Mouse (Mus musculus) kidney, adult 11 months (tissue): ENCODE data around the gene Dhx16.

Experiments used
- DNase-seq: peaks from one replicate; pipeline ENCODE4 v3.0.0; 2022

Dhx16 gene

DNA sequence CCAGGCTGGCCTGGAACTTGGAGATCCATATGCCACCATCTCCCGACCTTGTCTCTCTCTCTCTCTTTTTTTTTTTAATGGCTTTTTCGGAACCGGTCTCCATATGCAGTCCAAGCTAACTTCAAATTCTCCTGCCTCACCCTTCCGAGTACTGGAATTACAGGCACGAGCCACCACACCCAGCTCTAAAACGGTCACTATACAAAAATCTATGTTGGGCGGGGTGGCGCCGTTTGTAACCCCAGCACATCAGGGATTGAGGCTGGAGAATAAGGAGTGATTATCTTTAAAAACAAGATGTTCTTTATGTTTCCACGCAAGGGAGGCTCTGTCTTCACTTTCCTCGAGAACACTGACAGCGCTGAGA lies 18.8 kb upstream of the Dhx16 start:
- DNase-seq, result no peak

DNA sequence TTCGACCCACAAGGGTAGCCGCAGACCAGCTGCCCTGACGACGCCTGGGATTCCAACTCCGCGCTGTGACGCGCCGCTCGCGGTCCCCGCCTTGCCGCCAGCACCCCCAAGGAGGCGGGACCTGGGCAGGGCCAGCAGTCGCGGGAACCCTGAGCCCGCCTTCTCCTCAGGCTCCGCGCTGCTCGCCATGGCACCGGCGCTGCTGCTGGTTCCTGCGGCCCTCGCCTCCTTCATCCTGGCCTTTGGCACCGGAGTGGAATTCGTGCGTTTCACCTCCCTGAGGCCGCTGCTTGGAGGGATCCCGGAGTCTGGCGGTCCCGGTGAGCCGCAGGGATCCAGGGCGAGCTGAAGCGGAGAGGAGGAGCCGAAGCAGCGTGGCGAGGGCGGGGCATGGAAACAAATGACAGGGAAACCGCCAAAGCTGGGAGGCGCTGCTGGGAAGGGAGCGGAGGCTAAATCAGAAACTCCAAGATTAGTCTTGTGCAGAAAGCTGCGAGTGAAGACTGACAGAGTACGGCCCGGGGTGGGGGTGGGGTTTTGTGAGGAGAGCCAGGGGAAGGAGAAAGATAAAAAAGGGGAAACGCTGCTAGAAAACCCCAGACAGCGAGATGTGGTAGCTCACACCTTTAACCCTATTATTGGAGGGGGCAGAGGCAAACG lies 18.3 kb upstream of the Dhx16 start, which contains the start of gene Nrm:
Gene Nrm, plus strand, starts transcription at position 121 of the 660 bp plus-strand sequence.
- DNase-seq, result peak; percentile 84

DNA sequence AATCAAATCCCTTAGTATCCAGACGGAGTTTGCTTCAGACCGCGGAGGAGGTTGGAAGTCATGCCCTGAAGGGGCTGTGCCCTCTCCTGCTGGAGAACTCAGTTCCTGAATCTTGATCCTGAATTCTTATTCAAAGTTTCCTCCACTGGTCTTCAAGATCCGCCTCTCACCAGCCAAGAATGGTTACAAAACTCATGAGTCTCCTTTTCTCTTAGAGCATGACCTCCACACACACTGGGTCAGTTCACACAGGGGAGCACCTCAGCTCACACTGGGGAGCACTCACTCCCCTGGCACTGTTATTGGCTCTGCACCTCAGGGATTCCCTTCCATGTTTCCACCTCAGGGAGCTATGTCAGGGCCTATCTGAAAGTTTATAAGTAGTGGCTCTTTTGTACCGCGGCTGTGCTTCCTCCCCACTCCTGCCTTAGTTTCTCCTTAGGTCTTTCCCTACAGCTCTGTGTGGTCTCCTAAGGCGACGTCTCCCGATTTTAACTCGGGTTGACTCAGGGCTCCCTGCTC lies 14.7 kb upstream of the Dhx16 start:
- DNase-seq, result no peak

DNA sequence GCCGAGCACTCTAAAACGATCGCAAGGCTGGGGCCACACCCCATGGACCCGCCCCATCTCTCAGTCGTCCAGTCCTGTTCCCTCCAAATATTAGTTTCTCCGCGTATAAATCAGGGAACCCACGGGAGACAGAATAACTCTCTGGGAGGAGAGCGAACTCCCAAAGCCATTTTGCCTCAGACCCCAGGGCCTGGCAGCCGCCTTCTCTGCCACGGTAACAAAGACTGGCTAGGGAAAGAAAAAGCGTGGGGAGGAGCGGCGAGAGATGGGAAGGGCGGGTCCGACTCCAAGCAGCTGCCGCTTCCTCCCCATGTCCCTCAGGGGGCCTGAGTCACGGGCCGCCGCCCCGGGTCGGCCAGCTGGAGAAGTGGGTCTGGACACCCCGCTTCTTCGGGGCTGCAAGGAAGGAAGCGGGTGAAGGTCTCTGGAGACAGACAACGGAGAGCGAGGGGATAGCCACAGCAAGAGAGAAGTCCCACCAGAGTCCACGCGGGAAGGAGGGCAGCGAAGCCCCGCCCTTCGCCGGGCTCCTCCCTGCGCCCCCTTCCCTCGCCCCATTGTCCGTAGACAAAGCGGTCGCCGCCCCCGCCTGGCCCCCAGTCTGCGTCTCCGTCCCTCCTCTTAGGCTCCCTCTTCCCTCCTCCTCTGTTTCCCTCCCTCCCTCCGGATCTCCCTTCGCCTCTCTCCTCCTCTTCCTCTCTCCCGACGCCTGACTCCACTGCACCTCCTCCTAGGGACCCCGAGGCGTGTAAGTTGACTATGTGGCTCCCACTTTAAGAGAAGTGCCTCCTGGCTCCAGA lies 13.9 kb upstream of the Dhx16 start, which contains the start of gene Ppp1r18:
Gene Ppp1r18, plus strand, starts transcription at position 113 of the 800 bp plus-strand sequence.
- DNase-seq, result peak; percentile 49

DNA sequence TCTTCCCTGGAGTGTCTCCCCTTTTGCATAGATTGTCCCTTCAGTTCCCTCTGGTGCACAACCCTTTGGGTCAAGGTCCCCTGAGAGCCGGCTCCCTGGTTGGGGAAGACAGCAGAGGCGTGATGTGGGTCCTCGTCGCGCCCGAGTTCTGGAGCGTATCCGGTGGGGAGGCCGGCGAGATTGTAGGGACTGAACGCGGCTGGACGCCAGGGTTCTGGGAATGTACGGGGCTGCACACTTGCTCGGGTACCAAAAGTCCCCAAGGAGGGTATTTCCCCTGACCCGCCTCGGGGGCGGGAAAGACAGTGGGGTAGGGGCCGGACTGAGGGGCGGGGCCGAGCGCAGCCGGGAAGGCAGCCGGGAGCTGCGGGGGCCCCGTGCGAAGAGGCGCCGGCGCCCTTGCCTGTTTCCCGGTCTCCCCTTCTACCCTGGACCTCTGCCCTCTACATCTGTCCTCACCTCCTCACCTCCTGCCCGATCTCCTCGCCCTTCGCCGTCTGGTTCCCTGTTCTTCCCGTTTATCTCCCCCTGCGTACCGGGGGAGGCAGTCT lies 13.3 kb upstream of the Dhx16 start:
- DNase-seq, result no peak

DNA sequence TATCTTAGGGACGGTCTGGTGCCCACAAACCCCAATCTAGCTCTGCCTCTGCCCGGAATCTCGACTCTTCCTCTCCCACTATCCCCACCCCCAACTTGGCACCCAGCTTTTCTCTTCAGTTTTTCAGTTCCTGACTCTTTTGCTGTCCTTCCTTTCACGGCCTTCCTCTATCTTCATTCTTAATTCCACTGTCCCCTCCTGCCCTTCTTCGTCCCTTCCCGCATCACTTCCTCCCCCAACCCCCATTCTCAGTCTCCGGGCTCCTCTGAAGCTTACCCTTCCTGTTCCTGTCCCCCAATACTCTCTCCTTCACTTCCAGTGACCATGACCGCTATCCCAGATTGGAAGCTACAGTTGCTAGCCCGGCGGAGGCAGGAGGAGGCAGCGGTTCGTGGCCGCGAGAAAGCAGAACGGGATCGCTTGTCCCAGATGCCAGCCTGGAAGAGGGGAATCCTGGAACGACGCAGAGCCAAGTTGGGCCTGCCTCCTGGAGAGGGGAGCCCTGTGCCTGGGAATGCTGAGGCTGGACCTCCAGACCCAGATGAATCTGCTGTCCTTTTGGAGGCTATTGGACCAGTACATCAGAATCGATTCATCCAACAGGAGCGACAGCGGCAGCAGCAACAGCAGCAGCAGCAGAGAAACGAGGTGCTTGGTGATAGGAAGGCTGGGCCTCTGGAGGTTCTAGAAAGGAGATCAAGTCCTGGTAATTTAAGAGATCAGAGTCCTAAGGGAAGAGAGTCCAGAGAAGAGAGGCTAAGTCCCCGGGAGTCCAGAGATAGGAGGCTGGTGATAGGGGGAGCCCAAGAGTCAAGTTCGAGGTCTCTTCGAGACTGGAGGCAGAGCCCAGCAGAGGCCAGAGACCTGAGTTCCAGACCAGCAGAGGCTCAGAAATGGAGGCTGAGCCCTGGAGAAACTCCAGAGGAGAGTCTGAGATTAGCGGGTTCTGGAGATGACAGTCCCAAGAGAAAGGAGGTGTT lies 12.4 kb upstream of the Dhx16 start:
- no peak for DNase-seq

DNA sequence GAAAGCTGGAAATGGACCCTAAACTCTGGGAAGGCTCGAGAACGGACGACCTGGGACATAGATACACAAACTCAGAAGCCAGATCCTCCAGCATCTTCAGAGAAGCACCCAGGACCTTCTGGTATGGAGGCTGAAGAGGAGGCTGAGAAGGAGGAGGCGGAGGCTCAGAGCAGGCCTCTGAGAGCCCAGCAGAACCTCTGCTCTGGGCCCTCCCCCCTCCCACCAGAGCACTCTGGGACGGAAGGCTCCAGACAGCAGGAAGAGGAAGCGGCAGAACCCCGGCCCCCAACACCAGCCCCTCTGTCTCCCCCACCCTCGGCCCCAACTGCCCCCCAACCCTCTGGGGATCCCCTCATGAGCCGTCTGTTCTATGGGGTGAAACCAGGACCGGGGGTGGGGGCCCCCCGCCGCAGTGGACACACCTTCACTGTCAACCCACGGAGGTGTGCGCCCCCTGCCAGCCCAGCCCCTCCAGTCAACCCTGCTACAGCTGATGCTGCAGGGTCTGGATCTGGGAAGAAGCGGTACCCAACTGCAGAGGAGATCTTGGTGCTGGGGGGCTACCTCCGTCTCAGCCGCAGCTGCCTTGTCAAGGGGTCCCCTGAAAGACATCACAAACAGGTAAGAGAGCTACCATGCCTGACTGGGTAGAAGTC lies 11.3 kb upstream of the Dhx16 start:
- no peak for DNase-seq

DNA sequence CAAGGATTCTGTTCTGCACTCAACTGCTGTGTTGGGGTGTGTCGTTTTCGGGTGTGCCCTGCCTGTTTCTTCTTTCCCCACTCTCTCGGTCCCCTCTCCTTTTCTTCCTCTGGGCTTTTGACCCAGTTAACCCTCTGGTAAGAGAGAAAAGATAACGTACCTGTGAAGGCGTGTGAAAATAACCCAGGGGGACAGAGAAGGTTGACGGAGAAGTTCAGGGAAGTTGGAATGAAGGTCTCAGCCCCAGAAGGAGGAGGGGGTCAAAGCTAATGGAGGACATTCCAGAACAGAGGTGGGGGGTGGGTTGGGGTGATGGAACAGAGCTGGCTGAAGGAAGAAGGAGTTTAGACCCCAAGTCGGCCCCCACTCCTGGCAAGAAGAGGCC lies 10.7 kb upstream of the Dhx16 start:
- no peak for DNase-seq

DNA sequence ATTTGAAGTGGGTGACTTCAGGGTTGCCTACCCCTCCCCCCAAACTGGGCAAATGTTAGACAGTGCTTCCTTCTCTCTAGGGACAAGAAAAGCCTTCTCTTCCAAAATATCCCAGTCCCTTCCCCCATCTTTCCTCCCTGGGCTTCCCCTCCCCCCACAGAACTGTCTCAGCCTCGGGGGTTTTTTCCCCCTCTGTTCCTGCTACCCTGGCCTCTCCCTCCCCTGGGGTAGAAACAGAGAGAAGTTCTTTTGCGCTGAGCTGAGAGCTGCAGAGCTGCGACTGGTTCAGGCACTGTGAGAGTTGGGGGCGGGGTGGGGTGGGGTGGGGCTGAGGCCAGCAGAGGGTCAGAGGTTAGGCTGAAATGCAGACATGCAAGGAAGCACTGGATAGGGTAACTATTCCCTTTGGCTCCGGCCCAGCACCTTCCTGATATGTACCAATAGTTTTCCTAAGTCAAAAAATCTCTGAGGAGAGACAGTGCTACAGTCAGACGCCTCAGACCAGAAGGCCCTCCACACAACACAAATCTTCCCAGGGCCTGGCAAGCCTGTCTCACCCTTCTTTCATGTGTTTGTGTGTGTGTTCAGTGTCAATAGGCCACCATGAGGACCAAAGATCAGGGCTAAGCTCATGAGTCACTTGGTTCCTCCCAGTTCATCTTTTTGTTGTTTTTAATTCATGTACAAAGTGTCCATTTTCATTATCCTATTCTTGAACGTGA lies 10.1 kb upstream of the Dhx16 start:
- no peak for DNase-seq

DNA sequence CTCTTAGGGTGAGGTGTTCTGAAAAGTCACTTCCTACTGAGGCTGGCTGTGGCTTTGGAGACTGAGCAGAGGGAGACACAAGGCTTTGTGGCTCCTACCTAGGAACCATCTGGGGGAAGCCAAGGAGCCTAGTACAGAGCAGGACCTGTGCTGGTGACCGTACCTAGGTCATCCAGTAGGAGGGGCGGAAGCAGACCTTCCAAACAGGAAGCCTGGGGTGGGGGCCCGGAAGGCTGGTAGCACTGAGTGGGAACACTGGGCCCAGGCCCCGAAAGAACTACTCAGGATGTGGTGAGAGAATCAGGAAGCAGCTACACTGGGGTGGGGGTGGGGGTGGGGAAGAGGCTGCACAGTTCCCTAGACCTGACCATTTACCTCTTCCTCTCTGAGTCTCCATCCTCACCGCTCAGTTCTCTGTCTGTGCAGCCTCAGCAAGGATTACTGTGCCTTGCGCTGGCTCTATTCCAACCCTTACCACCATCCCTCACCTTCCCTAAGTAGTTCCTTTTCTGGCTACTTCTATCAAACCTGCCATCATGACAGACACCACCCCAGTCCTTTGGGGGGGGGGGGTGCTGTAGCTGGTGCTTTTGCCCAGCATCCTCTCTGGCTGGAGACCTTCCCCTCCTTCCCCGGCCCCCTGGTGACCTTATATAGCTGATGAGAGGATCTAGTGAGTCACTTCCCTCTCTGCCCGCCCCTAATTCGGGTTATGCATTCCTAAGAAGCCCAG lies 9.3 kb upstream of the Dhx16 start:
- peak; percentile 69 for DNase-seq

DNA sequence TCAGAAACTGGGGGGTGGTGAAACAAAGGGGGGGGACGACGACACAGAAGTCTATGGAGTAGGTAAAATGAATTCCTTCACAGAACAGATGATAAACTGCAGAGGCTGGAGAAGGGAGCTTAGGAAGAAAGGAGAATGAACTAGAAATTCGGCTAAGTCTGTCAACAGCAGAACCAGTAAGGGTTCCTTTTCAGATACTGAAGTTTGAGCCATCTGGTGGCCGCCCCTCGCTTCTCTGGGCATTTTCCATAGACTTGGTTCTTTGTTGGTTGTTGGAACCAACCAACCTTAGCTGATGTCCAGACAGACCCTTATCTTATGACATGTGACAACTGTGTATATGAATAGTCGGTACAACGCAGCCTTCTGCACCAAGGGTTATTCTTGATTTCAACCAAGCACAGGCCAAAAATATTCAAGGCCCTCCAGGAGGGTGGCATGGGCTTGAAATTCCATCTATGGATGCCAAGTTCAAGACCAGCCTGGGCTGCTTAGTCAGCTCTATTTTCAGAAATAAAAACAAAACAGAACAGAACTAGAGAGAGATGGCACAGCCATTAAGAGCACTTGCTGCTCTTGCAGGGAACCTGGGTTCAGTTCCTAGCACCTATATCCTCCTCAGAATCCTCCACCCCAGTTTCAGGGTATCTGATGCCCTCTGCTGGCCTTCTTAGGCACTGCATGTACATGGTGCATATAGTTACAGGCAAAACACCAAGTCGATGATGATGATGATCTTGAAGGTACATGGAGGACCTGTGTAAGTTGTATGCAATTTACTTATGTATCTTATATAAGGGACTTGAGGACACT lies 8.5 kb upstream of the Dhx16 start:
- no peak for DNase-seq

DNA sequence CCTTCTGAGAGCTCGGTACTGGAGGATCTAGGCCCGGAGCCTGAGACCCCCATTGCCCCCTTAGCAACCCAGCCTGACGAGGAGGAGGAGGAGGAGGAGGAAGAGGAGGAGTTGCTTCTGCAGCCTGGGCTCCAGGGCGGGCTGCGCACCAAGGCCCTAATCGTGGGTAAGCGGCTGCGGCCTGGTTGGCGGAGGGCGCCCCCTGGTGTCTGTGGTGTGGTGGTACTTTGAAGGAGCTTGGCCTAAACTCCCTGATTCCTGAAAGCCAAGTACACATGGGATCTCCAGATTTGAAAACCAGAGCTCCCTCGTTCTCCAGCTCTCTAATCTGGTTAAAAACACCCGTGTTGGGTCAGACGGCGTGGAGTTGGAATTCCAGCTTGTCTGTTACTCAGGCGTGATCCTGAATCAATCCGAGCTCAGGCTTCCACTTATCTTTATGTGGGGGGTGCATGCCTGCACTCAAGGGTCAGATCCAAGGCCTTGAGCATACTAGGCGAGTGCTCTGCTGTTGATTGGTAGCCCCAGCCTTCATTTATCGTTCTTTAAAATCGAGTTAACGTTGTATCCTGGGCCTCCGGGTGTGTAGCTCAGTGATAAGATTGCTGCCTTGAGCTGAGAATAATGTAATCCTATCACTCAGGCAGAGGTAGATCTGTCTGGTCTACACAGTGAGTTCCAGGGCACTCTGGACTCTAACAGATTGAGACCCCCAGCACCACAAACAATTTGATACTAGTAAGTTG lies 5.7 kb upstream of the Dhx16 start:
- peak; percentile 76 for DNase-seq

DNA sequence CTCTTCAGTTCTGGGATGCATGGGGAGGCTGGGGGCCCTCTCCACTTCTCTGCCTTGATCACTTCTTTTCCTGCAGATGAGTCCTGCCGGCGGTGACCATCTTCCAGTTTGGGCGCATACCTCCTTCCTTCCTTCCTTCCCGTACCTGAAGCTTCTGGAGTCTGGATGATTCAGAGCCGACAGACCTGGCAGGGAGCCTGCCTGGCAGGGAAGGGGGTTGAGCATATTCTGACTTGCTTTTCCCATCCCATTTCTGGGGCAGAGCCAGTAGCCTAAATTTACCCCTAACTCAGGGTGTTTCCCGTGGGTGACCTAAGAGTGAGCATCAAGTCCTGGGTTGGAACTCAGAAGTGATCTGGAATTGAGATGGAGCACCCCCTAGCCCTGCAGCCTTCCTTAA lies 4.9 kb upstream of the Dhx16 start:
- peak; percentile 51 for DNase-seq

DNA sequence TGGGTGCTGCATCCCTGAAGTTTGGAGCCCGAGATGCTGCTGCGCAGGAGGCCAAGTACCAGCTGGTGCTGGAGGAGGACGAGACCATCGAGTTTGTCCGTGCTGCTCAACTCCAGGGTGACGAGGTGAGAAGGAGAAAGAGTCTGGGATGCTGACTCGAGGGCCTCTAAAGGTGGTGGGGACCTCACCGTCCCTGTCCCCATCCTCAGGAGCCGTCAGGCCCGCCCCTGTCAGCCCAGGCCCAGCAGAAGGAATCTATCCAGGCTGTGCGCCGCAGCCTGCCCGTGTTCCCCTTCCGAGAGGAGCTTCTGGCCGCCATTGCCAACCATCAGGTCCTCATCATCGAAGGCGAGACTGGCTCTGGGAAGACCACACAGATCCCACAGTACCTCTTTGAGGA lies 3.3 kb downstream of the Dhx16 start:
- DNase-seq, result no peak

DNA sequence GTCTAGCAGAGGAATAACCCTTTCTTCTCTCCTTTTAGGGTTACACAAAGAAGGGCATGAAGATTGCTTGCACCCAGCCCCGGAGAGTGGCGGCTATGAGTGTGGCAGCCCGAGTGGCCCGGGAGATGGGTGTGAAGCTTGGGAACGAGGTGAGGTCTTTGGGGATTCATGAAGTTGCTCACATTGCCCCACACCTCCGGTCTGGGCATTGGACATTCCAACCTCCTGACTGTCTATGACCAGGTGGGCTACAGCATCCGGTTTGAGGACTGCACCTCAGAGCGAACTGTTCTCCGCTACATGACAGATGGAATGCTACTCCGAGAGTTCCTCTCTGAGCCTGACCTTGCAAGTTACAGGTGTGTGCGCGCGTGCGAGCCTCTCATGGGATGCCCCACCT lies 4.2 kb downstream of the Dhx16 start:
- DNase-seq, result no peak

DNA sequence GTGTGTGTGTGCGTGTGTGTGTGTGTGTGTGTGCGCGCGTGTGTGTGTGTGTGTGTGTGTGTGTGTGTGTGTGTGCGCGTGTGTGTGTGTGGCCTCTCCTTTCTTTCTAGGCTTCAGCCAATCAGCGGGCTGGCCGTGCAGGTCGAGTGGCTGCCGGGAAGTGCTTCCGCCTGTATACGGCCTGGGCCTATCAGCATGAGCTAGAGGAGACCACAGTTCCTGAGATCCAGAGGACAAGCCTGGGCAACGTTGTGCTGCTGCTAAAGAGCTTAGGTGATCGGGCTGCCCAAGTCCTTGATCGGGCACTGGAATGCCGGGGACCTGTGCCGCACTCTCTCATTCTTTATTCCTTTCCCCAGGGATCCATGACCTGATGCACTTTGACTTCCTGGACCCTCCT lies 8.1 kb downstream of the Dhx16 start:
- no peak for DNase-seq

DNA sequence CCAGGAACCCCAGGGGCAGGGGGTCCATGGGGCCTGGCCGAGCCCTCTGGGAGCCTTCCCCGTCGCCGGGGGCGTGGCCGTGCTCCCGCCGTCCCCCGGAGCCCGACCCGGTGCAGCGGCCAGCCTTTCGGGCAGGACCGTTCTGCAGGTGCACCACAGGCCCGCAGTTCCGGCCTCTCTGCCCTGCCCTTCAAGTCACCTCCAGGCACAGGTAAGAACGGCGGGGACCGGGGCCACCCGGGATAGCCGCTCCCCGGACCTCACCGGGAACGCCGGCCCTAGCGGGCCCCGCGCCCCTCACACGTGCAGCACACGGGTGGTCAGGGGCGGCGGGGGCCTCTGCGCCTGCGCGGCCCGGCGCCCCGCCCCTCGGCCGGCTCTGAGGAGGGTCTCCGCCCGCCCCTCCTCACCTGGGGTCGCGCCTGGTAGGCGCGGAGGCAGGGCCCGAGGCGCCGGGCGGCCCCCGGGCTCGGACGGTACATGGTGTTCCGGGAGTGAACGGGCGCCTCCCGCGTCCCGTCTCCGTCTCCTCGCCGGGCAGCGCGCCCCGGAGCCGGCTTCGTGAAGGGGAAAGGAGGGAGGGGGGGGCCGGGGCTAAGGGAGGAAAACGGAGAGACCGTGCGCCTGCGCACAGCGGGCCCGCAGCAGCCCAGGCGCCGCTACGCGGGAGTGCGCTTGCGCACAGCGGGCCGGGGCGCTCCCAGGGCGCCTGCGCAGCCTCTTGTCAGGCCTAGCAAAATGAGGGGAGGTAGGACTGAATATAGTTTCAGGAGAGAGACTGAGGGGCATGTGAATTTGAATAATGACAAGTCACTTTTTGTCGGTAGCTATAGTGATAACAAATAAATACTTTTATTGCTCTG lies 17.4 kb downstream of the Dhx16 start, which contains the start of gene 2310061I04Rik:
Gene 2310061I04Rik, minus strand, starts transcription at position 651 of the 863 bp plus-strand sequence.
- DNase-seq, result peak; percentile 91
